Mouse (Mus musculus) intestine, embryonic 14.5 days (tissue): ENCODE measurements around the gene Cidec. TPM values are rescaled to one million over a fixed set of nuclear protein-coding genes. Genes with fewer than 3 reads are reported as not detected.

Source experiments
- ATAC-seq: fragments of 200-750 bp; cut with Nextera tagmentation; replicated peaks from 2 replicates; pipeline ENCODE4 v1.8.0; 2017; ENCODE audit warnings: low read depth, moderate number of reproducible peaks, moderate TSS enrichment, moderate library complexity; ENCODE audit not compliant: low FRiP score, low TSS enrichment
- DNase-seq: peaks from one replicate; pipeline ENCODE4 v3.0.0-alpha.2; 2018; ENCODE audit warnings: low spot score
- H3K27ac ChIP-seq: fragments of 300-500 bp; sonication (generic); 2 replicates; pipeline ENCODE4 v1.5.1; 2014; ENCODE audit warnings: low read depth, mild to moderate bottlenecking, control low read depth
- H3K27me3 ChIP-seq: fragments of 300-500 bp; sonication (generic); replicated peaks from 2 replicates; pipeline ENCODE4 v1.6.1; 2014; ENCODE audit warnings: low read length, control low read depth; ENCODE audit not compliant: control insufficient read depth, insufficient read depth
- H3K36me3 ChIP-seq: fragments of 300-500 bp; sonication (generic); 2 replicates; pipeline ENCODE4 v1.6.1; 2014; ENCODE audit warnings: low read length, control low read depth; ENCODE audit not compliant: control insufficient read depth, insufficient read depth
- H3K4me1 ChIP-seq: fragments of 300-500 bp; sonication (generic); replicated peaks from 2 replicates; pipeline ENCODE4 v1.6.1; 2014; ENCODE audit warnings: low read length, control low read depth, mixed read lengths; ENCODE audit not compliant: control insufficient read depth, insufficient read depth
- H3K4me2 ChIP-seq: fragments of 300-500 bp; sonication (generic); 2 replicates; pipeline ENCODE4 v1.6.1; 2014; ENCODE audit warnings: low read length
- H3K4me3 ChIP-seq: fragments of 300-500 bp; sonication (generic); 2 replicates; pipeline ENCODE4 v1.5.1; 2014; ENCODE audit warnings: low read depth, low read length, control low read depth, mixed read lengths
- H3K9ac ChIP-seq: fragments of 300-500 bp; sonication (generic); 2 replicates; pipeline ENCODE4 v1.6.1; 2014; ENCODE audit warnings: mild to moderate bottlenecking, low read length
- H3K9me3 ChIP-seq: fragments of 300-500 bp; sonication (generic); 2 replicates; pipeline ENCODE4 v1.6.1; 2016; ENCODE audit warnings: low read length, control low read depth; ENCODE audit not compliant: control insufficient read depth
- WGBS: fragments of 180-500 bp; shearing (Covaris S2); extraction: QIAGEN DNeasy Blood & Tissue Kit; methylation state at CpG from one replicate; pipeline ENCODE4 v1.1.7; 2014; 5-methylcytosine and 5-hydroxymethylcytosine counted together
- microRNA-seq: library from miRNA; unstranded; fragments of <30 nt; microRNA quantifications from one replicate; pipeline ENCODE4, GENCODE M21; 2016
- polyA plus RNA-seq: library from polyadenylated mRNA; unstranded; fragments of >200 nt; fragmentation: Nextera tagmentation; extraction: Ambion mirVana; gene quantifications from 2 replicates; pipeline ENCODE4 v1.2.1, GENCODE M21; 2014

The Cidec gene
- polyA plus RNA-seq, 1 experiment from 2014 or later = 3.1 TPM

- Histone ChIP-seq H3K4me2 (no peak overlapping the region), H3K4me3 (no peak overlapping the region), H3K9ac (no peak overlapping the region), H3K4me1 (peaks cover 10% of the 10 kb centered on the region), H3K9me3 (no peaks in the 10 kb centered on the region), H3K36me3 (peaks cover 56% of the 10 kb centered on the region), H3K27me3 (no peaks in the 10 kb centered on the region), H3K27ac (no peak overlapping the region)
- no peak for DNase-seq
- 90% methylated on average over 11 of the region's 11 CpGs for WGBS
- ATAC-seq = no peak
These were observed 55.1 kb downstream of the Cidec start for GRCm38 (mm10) chr6:113380480-113380879.

GRCm38 (mm10) chr6:113379246-113379645, 56.3 kb downstream of the Cidec start:
- DNase-seq = no peak
- H3K36me3 ChIP-seq = peaks cover 56% of the 10 kb centered on the region
- 79% methylated on average over 6 of the region's 6 CpGs for WGBS
- H3K4me1 ChIP-seq = peaks cover 10% of the 10 kb centered on the region
- H3K4me2 ChIP-seq = peak overlapping the region; percentile 98
- peak overlapping the region; percentile 94 for H3K9ac ChIP-seq
- no peaks in the 10 kb centered on the region for H3K27me3 ChIP-seq
- ATAC-seq = no peak
- H3K4me3 ChIP-seq = peak overlapping the region; percentile 68
- H3K27ac ChIP-seq = no peak overlapping the region
- H3K9me3 ChIP-seq = no peaks in the 10 kb centered on the region

GRCm38 (mm10) chr6:113377496-113378385, 57.8 kb downstream of the Cidec start, which contains the start of the genes Tada3 and Arpc4:
Gene Tada3 (minus strand): TSS chr6:113377883.
Gene Arpc4 (plus strand): TSS chr6:113378115.
- DNase-seq (peak; percentile 99), ATAC-seq (peak; percentile 98)
- H3K36me3 ChIP-seq = peaks cover 56% of the 10 kb centered on the region
- H3K9me3 ChIP-seq = no peaks in the 10 kb centered on the region
- H3K4me3 ChIP-seq = peak within 1 kb of the TSS; percentile 68
- peaks cover 10% of the 10 kb centered on the region for H3K4me1 ChIP-seq
- H3K4me2 ChIP-seq = peak within 1 kb of the TSS; percentile 98
- 1% methylated on average over 61 of the region's 61 CpGs for WGBS
- peak within 1 kb of the TSS; percentile 94 for H3K9ac ChIP-seq
- H3K27me3 ChIP-seq = no peaks in the 10 kb centered on the region
- peak within 1 kb of the TSS; percentile 97 for H3K27ac ChIP-seq

DNA sequence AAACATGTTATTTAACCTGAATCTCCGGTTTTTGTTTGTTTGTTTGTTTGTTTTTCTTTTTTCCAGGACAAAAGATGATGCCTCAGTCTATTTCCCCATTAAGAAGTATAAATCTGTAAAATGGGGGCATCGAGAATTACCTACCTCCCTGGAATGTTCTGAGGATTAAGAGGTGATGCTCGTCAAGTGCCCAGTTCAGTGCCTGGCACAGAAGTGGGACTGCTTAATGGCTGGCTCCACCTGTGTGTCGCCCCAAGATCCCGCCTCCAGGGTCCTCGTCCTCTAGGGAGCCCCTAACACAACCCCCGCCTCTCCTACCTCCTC, 58.4 kb downstream of the Cidec start:
- DNase-seq = no peak
- no peak for ATAC-seq
- 8% methylated on average over 7 of the region's 7 CpGs for WGBS
- H3K9me3 ChIP-seq = no peaks in the 10 kb centered on the region
- peak overlapping the region; percentile 98 for H3K4me2 ChIP-seq
- peak overlapping the region; percentile 68 for H3K4me3 ChIP-seq
- H3K9ac ChIP-seq = peak overlapping the region; percentile 94
- H3K27me3 ChIP-seq = no peaks in the 10 kb centered on the region
- H3K27ac ChIP-seq = peak overlapping the region; percentile 97
- peaks cover 56% of the 10 kb centered on the region for H3K36me3 ChIP-seq
- H3K4me1 ChIP-seq = peaks cover 10% of the 10 kb centered on the region

Small RNA genes within 50 kb of the gene (microRNA-seq; reads per million reads assigned to microRNA genes)
- gene Gm24387 = not detected

Other genes starting within 250 kb of the Cidec start
- gene Lhfpl4, start 240.4 kb downstream of the Cidec start, polyA plus RNA-seq = 1.1 and 1.2 TPM in 2 replicates
- 36.3 and 40.8 TPM in 2 replicates for gene Mtmr14, start 197.9 kb downstream of the Cidec start, polyA plus RNA-seq
- 0.05 and 0.12 TPM in 2 replicates for gene Cpne9, start 153.5 kb downstream of the Cidec start, polyA plus RNA-seq
- gene Brpf1, start 128.6 kb downstream of the Cidec start, polyA plus RNA-seq = 21.0 and 21.6 TPM in 2 replicates
- gene Ogg1, start 108.8 kb downstream of the Cidec start, polyA plus RNA-seq = 12.7 and 14.2 TPM in 2 replicates
- 94.8 and 101 TPM in 2 replicates for gene Camk1, start 91.8 kb downstream of the Cidec start, polyA plus RNA-seq
- gene Tada3, start 57.9 kb downstream of the Cidec start, polyA plus RNA-seq = 50.5 and 53.4 TPM in 2 replicates
- 221 and 234 TPM in 2 replicates for gene Arpc4, start 57.6 kb downstream of the Cidec start, polyA plus RNA-seq
- gene Ttll3, start 46.5 kb downstream of the Cidec start, polyA plus RNA-seq = 2.5 and 4.0 TPM in 2 replicates
- gene Rpusd3, start 16.4 kb downstream of the Cidec start, polyA plus RNA-seq = 21.9 and 27.4 TPM in 2 replicates
- gene Jagn1, start 6.8 kb upstream of the Cidec start, polyA plus RNA-seq = 80.0 and 84.6 TPM in 2 replicates
- 8.4 and 9.0 TPM in 2 replicates for gene Il17re, start 22.7 kb upstream of the Cidec start, polyA plus RNA-seq
- 15.3 and 18.5 TPM in 2 replicates for gene Il17rc, start 35.7 kb upstream of the Cidec start, polyA plus RNA-seq
- 20.1 and 20.2 TPM in 2 replicates for gene Creld1, start 47.5 kb upstream of the Cidec start, polyA plus RNA-seq
- gene Prrt3, start 66.2 kb upstream of the Cidec start, polyA plus RNA-seq = 0.26 and 0.32 TPM in 2 replicates
- gene Emc3, start 95.9 kb upstream of the Cidec start, polyA plus RNA-seq = 84.7 and 89.7 TPM in 2 replicates
- gene Fancd2, start 95.9 kb upstream of the Cidec start, polyA plus RNA-seq = 13.1 and 13.9 TPM in 2 replicates
- gene Fancd2os, start 165.0 kb upstream of the Cidec start, polyA plus RNA-seq = 0.20 and 0.22 TPM in 2 replicates
- 238 and 245 TPM in 2 replicates for gene Brk1, start 169.0 kb upstream of the Cidec start, polyA plus RNA-seq
- gene Vhl, start 188.2 kb upstream of the Cidec start, polyA plus RNA-seq = 41.6 and 45.1 TPM in 2 replicates
- 5.7 and 8.2 TPM in 2 replicates for gene Irak2, start 202.7 kb upstream of the Cidec start, polyA plus RNA-seq